Mouse (Mus musculus) embryo, embryonic 11 days (tissue): ENCODE data around the gene Gdap1l1.
"Not testable (repeated sequence)": the region's sequence is repeated elsewhere in the genome, so short reads cannot be mapped to it uniquely, and the experiment has no call there.

ENCODE experiments used
- DNase-seq: peaks from one replicate; pipeline ENCODE4 v3.0.0-alpha.2; 2015

Gene Gdap1l1

DNA sequence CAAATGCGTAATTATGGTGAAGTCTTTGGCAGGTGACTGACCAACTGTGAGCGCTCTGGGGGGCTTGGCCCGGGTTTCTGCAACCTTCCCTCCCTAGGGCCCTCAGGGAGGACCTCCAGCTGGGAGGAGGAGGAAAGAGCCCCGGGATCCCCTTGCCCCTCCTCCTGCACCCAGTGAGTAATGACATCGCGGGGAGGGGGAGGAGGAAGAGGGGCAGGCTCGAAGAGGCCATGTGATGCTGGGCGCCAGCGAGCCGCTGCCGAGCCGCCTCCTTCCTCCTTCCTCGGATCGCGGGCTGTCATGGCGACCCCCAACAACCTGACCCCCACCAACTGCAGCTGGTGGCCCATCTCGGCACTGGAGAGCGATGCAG lies at the start of gene Gdap1l1:
Gene Gdap1l1 (plus strand): TSS at position 231 of the 373 bp plus-strand sequence.
- peak; percentile 72 for DNase-seq

DNA sequence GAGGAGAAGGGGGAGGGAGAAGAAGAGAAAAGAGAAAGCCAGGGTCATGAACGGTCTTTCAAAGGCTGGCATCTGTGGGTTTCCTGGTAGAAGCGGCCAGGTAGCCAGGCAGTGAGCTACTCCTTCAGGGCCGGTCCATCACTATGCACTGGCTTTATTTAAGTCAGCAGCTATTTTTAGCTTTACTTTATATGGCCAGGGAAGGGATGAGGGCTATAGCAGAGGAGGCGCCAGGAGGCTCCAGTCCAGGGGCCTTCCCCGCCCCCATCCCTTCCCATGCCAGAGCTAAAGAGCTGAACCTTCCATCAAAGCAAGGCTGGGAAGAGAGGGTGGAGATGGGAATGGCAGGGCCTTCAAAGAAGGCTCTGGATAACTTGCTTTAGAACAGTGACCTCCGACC lies 45.8 kb upstream of the Gdap1l1 start:
- no peak for DNase-seq

DNA sequence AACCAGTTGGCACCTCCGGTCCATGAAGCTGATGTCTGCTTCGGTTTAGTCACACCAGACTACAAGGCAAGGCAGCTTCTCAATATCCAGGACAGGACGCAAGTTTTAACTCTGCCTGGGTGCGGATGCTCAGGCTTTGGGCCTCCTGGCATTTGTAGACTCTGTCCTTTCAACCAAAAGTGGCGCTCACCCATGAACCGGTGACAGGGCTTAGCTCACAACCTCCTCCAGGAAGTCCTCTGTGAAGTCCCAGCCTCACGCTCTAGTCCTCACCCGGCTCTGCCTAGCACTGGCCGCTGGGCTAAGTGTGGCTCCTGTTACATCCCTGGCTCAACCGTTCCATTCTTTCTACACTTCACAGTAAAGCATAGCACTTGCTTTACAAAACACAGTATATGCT lies 45.0 kb upstream of the Gdap1l1 start:
- no peak for DNase-seq

DNA sequence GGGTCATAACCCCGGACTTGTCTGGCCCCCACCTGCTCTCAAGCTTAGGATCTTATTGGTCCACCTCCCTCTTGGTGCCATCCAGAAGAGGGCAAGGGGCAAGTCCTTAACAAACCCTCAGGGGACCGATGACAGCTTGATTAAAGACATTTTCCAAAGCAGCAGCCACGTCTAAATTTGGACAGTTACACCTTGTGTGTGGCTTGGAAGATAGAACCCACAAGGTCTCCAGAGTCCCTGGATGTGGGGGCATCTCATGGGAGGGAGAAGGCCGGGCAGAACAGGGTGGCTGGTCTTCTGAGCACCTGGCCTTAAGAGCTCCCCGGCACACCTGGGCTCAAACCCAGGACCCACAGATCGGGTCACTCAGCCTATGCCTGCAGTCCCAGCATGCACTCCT lies 44.3 kb upstream of the Gdap1l1 start:
- DNase-seq = no peak

DNA sequence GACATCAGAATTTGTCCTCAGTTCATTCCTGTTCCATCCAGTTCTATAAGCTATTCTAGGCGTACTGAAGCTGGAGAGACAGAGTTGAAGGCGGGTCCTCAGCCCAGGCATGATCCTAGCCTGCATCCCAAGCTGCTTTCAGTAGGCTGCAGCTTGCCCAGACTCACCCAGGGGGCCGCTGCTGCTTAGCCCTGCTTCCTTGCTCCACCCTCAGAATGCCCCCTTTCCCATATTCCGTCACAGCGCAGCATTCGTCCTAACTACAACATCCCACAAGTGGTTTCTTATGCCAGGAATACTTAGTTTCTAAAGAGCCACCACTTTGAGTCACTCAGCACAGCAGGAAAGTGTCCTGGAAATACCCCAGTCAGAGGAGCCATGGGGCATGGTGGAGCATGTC lies 43.3 kb upstream of the Gdap1l1 start:
- DNase-seq = no peak

DNA sequence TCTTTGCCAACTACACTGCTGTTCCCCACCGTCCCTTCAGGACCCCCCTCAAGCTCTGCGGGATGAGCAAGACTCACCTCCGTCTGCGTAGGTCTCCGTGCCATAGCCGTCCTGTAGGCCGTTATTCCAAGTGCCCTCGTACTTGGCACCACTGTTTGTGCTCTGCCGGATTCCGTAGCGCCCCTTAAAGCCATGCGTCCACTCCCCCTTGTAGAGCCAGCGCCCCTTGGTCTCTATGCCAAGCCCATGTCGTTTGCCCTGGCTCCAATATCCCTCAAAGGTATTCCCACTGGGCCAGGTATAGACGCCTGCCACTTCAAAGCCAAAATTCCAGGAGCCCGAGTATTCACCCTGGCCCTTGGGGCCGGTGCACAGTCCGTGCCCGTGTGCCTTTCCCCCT lies 41.2 kb upstream of the Gdap1l1 start:
- DNase-seq = no peak

DNA sequence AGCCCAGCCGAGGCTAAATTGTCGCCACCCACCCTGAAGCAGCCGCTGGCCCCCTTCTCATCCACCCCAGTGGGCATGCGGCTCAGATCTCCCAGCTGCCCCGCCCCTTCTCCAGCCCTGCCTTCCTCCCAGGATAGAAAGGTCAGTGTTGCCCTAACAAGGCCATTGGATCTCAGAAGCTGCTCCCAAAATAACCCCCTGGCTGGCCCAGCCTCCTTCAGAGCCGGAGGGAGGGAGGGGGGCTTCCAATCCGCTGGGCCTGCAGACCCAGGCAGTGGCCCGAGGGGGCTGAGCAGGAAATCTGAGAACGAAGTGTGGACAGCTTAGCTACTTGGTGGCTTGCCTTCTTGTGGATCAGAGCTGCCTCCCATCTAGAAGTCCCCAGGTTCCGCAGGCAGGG lies 40.4 kb upstream of the Gdap1l1 start, which contains the start of gene Jph2:
Gene Jph2 (minus strand): TSS at position 89 of the 400 bp plus-strand sequence.
- peak; percentile 77 for DNase-seq

DNA sequence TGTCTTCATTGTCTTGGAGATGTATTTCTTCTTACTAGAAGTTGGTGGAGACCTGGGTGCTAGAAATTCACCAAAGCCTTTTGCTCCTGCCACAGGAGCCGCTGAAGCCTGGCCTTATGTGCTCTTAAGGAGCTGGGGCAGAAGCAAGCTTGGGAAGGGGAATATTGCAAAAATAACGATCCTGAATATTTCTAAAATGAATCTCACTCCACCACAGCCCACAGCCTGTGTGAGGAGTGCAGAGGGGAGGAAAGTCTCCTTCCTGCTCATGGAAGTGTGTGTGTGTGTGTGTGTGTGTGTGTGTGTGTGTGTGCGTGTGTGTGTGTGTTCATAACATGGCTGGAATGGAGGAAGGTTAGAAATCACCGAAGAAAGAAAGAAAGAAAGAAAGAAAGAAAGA lies 39.5 kb upstream of the Gdap1l1 start:
- DNase-seq = no peak

DNA sequence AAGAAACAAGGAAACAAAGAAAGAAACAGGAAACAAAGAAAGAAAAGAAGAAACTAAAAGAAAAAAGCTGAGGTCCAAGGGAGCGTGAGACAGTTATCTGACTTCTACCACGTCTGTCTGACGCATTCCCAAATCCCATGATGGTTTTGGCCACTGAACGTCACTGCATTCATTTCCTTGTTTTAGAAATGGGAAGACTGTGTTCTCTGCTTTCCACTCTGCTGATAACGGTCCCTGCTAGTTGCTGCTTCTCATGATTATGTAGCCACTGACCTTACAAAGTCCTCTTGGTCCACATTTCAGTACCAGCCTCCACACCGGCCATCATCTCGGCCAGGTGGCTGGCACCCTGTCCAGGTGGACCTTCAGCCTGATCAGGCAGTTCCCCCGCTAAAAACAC lies 39.1 kb upstream of the Gdap1l1 start:
- DNase-seq = no peak

DNA sequence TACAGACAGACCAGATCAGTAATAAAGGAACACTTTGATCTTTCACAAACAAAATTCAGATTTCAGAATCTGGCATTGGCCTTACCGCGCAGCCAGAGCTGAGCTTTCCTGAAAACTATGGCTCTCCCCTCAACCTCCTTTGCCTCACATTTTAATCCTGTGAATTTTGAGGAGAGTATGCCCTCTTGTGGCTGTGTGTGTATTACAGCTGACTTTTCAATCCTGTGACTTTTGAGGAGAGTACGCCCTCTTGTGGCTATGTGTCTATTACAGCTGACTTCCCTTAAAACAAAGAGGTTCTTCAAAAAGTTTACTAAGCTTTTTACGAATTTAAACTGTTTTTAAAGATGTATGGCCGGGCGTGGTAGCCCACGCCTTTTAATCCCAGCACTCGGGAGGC lies 37.1 kb upstream of the Gdap1l1 start:
- DNase-seq = peak; percentile 90

DNA sequence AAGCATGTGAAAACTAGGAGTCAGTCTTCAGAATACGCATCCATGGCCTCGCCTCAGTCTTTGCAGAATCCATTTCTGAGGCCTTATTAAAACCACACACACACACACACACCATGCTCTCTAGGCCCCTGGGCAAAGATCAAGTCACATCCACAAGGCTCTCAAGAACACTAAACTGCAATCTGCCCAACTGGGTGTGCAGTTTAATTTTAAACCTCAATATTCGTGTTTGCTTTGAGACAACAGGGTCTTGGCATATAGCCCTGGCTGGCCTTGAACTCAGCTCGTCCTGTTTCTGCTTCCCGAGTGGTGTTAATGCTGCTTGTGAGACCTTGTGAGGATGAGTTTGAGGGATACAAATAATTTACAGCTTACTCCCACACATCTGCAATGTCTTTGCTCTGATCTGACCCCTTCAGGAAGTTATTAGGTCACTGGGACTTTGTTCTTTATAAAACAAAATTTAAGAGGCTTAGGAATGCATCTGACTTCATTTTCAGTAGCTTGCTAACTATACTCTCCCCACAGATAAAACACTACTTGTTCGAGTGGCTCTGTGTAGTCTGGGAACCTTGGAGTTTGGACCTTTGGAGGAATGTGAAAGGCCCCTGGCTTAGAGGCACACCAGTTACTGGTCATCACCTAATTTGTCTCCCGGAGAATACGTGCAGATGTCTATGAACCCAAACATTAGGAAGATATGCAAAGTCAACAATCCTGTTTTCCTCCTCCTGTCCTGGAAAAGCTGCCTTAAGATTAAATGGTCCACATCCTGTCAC lies 34.0 kb upstream of the Gdap1l1 start:
- DNase-seq = no peak

DNA sequence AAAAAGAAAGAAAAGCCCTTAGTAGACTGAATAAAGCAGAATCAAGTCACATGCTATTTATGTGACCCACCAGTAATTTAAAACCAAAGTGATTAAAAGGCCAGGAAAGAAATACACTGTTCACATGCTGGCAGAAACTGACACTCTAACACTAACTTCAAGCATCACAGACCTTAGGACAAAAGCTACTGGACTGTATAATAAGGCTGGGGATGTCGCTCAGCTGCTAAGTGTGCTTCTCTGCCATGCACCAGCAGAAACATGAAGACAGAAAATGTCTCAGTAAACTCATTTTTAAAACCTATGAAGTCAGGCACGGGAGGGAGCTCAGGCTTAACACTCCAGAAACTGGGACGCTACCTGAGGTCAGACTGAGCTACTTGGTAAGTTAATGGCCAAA lies 28.1 kb upstream of the Gdap1l1 start:
- no peak for DNase-seq

DNA sequence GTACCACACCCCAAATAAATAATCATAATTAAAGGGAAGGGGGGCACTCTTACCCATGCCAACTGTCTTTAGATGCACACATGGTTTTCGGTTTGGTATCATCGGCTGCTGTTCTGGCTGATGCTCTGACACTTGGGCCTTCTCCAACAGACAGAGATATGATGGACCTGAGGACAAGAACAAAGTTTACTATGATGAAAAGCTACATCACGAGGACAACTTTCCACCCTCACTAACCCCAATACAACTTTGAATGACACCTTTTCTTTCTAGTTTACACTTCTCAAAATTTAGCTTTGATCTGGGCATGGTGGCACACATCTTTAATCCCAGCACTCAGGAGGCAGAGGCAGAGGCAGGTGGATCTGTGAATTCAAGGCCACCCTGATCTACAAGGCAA lies 26.9 kb upstream of the Gdap1l1 start:
- DNase-seq = not testable (repeated sequence)

DNA sequence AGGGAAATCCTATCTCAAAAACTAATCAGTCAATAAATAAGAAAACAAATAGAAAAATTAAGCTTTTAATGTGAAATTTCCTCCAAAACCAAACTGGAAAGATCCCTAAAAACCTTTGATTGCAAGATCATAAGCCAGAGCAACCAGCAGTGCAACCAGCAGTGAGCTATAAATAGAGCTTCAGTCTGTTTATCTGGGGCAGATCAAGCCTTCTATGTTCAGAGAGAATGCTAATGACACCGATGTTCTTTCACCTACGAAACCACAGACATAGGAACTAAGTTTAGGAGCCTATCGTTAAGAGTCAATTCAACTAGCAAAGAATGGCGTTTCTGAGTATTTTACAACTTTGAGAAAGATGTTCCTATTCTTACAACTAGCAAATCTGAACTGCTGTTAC lies 26.4 kb upstream of the Gdap1l1 start:
- DNase-seq = no peak

DNA sequence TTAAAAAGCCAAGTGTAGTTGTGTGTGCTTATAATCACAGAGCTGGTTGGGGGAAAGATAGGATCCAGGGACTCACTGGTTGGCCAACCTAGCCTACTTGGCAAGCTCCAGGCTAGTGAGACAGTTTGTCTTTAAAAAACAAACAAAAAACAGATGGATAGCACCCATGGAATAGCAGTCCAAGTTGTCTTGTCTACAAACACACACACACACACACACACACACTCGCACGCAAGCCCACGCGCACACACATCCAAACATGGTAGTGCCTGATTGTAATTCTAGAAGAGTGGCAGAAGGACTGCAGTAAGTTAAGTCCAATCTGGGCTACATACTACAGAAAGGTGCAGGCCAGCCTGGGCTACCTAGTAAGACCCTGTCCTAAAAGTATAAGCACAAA lies 25.9 kb upstream of the Gdap1l1 start:
- no peak for DNase-seq

DNA sequence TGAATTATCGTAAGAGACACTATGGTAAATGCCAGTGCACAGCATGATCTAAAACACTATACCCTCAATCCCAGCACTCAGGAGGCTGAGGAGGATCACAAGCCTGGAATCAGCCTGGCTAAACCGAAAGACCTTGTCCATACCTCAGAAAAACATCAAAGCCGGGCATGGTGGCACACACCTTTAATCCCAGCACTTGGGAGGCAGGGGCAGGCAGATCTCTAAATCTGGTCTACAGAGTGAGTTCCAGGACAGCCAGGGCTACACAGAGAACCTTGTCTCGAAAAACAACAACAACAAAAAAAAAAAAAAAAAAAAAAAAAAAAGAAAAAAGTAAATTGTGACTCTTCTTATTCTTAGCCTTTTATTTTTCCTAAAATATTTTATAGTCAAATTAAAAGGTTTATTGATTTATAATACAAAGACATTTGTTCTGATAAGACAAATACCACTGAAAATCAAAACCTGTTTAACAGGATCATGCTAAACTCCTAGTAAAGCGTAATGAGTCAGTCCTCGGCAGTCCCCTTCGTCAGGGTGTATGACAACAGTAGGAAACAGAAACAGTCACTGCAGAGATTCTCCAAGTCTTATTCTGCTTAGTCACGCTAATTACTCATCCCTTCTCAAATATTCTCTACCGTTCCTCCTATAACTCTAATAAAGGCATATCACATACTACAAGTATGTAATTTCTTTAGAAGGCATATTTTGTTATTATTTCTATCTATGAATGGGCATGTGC lies 25.3 kb upstream of the Gdap1l1 start:
- DNase-seq = no peak

DNA sequence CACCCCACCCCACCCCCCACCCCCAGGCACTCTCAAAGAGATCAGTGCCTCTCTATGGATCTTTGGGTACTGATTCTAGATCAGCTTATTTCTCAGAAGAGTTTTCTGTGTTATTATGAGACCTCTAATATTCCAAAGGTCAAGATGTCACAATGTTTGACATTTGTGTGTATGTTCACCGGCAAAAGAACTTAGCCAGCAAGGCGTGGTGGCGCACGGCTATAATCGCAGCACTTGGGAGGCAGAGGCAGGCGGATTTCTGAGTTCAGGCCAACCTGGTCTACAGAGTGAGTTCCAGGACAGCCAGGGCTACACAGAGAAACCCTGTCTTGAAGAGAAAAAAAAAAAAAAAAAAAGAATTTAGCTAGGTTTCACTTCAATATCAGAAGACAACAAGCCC lies 21.2 kb upstream of the Gdap1l1 start:
- no peak for DNase-seq

DNA sequence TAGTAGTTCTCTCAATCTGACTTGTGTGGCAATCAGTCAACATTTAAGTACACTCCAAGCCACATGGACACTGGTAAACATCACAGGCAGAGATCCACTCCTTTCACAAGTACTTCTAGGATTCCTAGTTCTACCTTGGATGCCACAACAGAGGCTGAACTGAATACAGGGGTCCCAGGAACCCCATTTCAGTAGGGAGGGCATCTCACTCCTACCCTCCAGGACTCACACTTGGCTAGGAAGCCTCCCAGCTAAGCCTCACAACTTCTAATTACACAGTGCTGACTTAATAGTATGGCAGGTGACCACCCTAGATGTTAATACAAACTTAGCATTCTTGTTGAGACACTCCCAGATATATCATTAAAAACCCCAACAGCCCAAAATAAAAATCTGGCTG lies 20.4 kb upstream of the Gdap1l1 start:
- DNase-seq = no peak

DNA sequence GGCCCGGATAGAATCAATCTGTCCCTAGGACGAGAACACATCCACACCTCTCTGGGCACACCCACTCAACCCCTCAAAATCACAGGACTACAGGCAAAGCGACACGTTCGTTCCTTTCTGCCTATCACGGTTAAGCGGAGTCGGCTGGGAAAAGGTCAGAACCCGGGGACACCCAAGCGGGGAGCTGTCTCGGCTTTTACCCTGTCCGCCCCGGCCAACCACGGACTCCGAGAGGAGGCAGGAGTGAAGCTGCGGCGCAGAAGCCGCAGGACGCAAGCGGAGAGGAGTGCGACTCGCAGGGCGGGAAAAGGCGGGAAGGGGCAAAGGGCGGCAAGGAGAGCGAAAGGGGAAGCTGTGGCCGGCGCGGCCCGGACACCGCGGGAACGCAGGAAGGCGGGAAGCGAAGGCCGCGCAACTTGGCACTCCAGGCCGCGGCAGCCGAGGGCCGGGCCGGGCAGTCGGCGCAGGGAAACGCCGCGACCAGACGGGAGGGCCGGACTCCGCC lies 19.4 kb upstream of the Gdap1l1 start:
- DNase-seq = peak; percentile 58

DNA sequence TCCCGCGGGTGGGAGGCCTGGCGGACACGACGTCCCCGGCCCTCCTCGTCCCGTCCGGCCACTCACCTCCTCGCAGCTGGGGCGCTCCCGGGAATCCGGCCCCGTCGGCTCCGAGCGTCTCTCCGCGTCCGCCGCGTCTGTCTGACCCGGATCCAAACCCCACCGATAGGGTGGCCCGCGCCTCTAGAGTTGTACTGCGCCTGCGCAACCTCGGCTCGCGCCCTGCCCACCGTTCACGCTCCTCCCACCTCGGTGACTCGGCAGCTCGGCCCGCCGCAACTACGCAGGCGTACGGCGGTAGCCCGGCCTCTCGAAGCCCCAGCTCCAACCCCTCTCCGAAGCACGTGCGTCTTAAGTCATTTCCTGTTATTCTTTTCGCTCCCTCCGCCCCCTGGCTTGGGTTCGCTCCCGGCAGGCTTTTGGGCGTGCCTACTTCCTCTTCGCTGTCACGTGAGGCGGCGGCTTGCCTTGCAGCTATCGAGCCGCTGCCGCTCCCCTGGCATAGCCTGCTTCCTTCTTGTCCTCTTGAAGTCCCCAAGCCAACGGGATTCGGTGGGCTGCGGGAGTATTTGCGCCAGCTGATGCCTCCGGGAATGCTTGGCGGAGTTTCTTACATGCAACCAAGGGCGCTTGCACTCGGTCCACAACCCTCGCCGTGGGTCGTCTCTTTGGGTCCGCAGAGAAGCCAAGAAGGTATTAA lies 18.8 kb upstream of the Gdap1l1 start:
- peak; percentile 99 for DNase-seq

DNA sequence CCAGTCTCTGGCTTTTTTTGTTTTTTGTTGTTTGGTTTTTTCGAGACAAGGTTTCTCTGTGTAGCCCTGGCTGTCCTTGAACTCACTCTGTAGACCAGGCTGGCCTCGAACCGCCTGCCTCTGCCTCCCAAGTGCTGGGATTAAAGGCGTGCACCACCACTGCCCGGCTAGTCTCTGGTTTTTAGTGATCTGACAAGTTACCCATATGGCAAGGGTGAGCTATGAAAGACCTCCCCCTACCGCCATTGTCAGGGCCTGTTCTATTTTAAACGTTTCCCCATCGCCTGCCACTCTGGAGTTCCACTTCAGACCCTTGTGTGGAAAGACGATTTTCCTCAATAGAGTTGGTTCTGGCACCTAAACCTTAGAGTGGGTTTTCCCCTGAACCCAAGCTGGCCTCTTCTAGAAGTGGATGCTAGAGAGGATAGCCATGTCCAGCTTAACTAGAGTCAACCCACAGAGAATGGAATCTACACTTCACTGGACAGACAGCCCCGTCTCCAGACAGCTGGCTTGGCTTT lies 17.9 kb upstream of the Gdap1l1 start:
- DNase-seq = no peak

DNA sequence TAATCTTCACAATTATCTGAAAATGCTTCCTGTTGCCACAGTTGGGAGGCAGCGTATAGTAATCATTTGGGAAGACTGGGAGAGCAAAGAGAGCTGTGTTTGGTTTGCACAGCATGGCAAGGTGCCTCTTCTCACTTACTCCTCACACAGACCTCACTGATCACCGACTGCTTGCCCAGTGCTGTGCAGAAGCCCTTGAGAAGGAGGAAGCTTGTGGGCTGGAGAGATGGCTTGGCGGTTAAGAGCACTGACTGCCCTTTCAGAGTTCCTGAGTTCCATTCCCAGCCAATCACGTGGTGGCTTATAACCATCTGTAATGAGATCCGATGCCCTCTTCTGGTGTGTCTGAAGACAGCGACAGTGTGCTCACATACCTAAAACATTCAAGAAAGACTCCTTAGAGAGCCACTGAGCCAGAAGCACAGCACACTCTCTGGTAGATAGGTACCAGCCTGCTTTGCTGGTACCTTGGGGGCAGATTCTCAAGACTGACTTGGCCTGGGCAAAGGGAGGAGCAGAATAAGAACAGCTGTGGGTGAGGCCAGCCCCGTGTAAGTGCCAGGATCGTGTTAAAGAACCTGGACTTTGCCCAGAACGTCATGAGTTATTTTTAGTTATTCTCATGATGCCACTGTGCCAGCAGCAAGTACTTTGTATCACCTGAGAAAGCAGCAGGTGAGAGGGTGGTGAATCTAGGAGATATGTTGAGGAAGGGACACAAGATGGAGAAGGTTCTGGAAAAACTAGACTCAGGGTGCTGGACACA lies 15.2 kb upstream of the Gdap1l1 start:
- DNase-seq = no peak

DNA sequence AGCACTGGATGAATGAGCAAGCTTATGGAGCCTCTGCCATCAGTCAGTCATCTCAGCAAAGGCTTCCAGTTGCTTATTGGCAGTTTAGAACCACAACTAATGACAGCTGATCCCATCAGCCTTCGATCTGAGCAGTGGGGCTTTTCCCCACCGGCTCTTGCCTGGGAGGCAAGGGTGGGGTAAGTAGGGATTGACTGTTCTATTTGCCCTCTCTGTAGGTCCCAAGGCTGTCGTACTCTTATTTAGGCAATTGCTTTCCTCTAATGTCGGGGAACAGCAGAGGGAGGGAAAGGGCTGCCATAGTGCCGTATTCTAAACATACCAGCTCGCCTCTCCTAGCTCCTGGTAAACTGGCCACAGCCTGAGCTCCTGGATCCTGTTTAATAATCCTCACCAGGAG lies 13.7 kb upstream of the Gdap1l1 start, which contains the start of gene Oser1:
Gene Oser1 (minus strand): TSS at position 101 of the 400 bp plus-strand sequence.
- no peak for DNase-seq
